Mouse (Mus musculus): ENCODE measurements around the gene Hdgfl3. TPM values are rescaled to one million over a fixed set of nuclear protein-coding genes. Genes with fewer than 3 reads are reported as not detected.

Hdgfl3 gene
- total RNA-seq (2014; rRNA removed), result 136 and 180 TPM in 2 replicates
- 58.0 and 68.1 TPM in 2 replicates for polyA plus RNA-seq (2015; fragmentation: Nextera tagmentation; extraction: Ambion mirVana)

DNA sequence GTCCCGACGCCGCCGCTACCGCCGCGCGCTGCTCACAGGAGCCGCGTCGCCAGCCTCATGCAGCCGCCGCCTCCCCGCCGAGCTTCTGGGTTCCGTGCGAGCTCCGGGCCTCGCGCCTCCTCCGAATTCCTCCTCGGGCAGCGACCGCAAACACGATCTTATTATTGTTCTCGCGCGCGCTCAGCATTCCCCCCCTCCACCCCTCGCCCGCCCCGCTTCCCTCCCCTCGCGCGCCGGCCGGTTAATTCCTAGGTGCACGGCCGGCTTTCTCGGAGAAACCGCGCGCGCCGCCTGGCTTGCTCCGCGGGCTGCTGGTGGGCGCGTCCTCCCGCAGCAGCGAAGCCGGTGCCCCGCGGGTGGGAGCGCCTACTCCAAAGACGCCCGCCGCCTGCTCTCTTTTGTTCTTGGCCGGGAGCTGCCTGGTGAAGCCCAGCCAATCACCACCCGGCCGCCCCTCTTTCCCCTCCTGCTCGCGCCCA is at the start of gene Hdgfl3:
Gene Hdgfl3 (minus strand): TSS at position 207 of the 479 bp plus-strand sequence.
- 1% methylated on average over 55 of the region's 63 CpGs for WGBS
- Histone ChIP-seq H3K27ac (ENCODE audit: low read depth, low read length) (peak within 1 kb of the TSS; percentile 96), H3K4me1 (ENCODE audit: insufficient read depth, low read length) (peaks cover 7% of the 10 kb centered on the region), H3K27me3 (ENCODE audit: insufficient read depth, low read length) (no peaks in the 10 kb centered on the region), H3K4me2 (ENCODE audit: low read depth, low read length, poor library complexity, severe bottlenecking) (peak within 1 kb of the TSS; percentile 79), H3K9ac (replicated peaks; ENCODE audit: low read length, poor library complexity, severe bottlenecking) (peak within 1 kb of the TSS; percentile 96), H3K9me3 (ENCODE audit: low read length) (no peaks in the 10 kb centered on the region), H3K4me3 (ENCODE audit: low read depth, low read length) (peak within 1 kb of the TSS; percentile 97), H3K36me3 (ENCODE audit: insufficient read depth, low read length) (no peaks in the 10 kb centered on the region)
- DNase-seq (ENCODE audit: low spot score), result peak; percentile 94
- ATAC-seq (ENCODE audit: low FRiP score), result peak; percentile 92
- no peak for TF ChIP-seq CTCF (IDR thresholded peaks at IDR 0.05)

- Histone ChIP-seq H3K27me3 (ENCODE audit: insufficient read depth, low read length) (peaks cover 2% of the 10 kb centered on the region), H3K36me3 (ENCODE audit: insufficient read depth, low read length) (no peaks in the 10 kb centered on the region), H3K4me2 (ENCODE audit: low read depth, low read length, poor library complexity, severe bottlenecking) (no peak overlapping the region), H3K4me3 (ENCODE audit: low read depth, low read length) (no peak overlapping the region), H3K9ac (replicated peaks; ENCODE audit: low read length, poor library complexity, severe bottlenecking) (no peak overlapping the region), H3K27ac (ENCODE audit: low read depth, low read length) (no peak overlapping the region), H3K4me1 (ENCODE audit: insufficient read depth, low read length) (no peaks in the 10 kb centered on the region), H3K9me3 (ENCODE audit: low read length) (no peaks in the 10 kb centered on the region)
- ATAC-seq (ENCODE audit: low FRiP score) (no peak), DNase-seq (ENCODE audit: low spot score) (no peak)
- TF ChIP-seq CTCF (IDR thresholded peaks at IDR 0.05), result no peak
- WGBS, result 91% methylated on average over 6 of the region's 6 CpGs
These were observed 49.4 kb upstream of the Hdgfl3 start for GRCm38 (mm10) chr7:81983651-81984050.

- H3K27ac ChIP-seq (ENCODE audit: low read depth, low read length), result no peak overlapping the region
- TF ChIP-seq CTCF (IDR thresholded peaks at IDR 0.05), result no peak
- no peaks in the 10 kb centered on the region for H3K27me3 ChIP-seq (ENCODE audit: insufficient read depth, low read length)
- DNase-seq (ENCODE audit: low spot score) (no peak), ATAC-seq (ENCODE audit: low FRiP score) (no peak)
- H3K36me3 ChIP-seq (ENCODE audit: insufficient read depth, low read length), result no peaks in the 10 kb centered on the region
- no peak overlapping the region for H3K4me3 ChIP-seq (ENCODE audit: low read depth, low read length)
- WGBS, result 69% methylated on average over 8 of the region's 8 CpGs
- H3K4me1 ChIP-seq (ENCODE audit: insufficient read depth, low read length), result no peaks in the 10 kb centered on the region
- H3K9ac ChIP-seq (replicated peaks; ENCODE audit: low read length, poor library complexity, severe bottlenecking), result no peak overlapping the region
- no peak overlapping the region for H3K4me2 ChIP-seq (ENCODE audit: low read depth, low read length, poor library complexity, severe bottlenecking)
- H3K9me3 ChIP-seq (ENCODE audit: low read length), result no peaks in the 10 kb centered on the region
These were observed 44.0 kb upstream of the Hdgfl3 start for GRCm38 (mm10) chr7:81978304-81978703.

GRCm38 (mm10) chr7:81974616-81975015 is 40.3 kb upstream of the Hdgfl3 start:
- 91% methylated on average over 10 of the region's 10 CpGs for WGBS
- Histone ChIP-seq H3K27me3 (ENCODE audit: insufficient read depth, low read length) (no peaks in the 10 kb centered on the region), H3K9ac (replicated peaks; ENCODE audit: low read length, poor library complexity, severe bottlenecking) (no peak overlapping the region), H3K27ac (ENCODE audit: low read depth, low read length) (no peak overlapping the region), H3K4me1 (ENCODE audit: insufficient read depth, low read length) (no peaks in the 10 kb centered on the region), H3K36me3 (ENCODE audit: insufficient read depth, low read length) (no peaks in the 10 kb centered on the region), H3K4me3 (ENCODE audit: low read depth, low read length) (no peak overlapping the region), H3K9me3 (ENCODE audit: low read length) (no peaks in the 10 kb centered on the region), H3K4me2 (ENCODE audit: low read depth, low read length, poor library complexity, severe bottlenecking) (no peak overlapping the region)
- DNase-seq (ENCODE audit: low spot score) (no peak), ATAC-seq (ENCODE audit: low FRiP score) (no peak)
- TF ChIP-seq CTCF (IDR thresholded peaks at IDR 0.05), result no peak

DNA sequence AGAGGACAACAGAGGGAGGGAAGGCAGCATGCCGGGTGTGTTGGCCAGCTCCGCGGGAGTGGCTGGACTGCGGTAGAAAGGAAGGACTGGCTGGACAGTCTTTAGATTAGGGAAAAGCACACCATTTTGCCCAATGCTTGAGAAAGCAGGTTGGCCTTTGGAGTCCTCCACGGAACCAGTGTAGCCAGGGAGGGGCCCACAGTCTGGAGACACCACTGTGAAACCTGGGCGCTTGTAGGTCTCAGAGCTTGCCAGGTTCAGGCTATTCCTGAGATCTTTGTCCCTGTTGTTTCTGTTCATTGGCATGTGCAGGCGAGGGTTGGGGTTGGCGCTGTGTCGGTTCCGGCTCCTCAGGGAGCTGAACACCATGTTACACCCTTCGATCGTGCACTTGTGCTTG is 39.7 kb upstream of the Hdgfl3 start:
- Histone ChIP-seq H3K4me1 (ENCODE audit: insufficient read depth, low read length) (no peaks in the 10 kb centered on the region), H3K4me3 (ENCODE audit: low read depth, low read length) (no peak overlapping the region), H3K27me3 (ENCODE audit: insufficient read depth, low read length) (no peaks in the 10 kb centered on the region), H3K9me3 (ENCODE audit: low read length) (no peaks in the 10 kb centered on the region), H3K36me3 (ENCODE audit: insufficient read depth, low read length) (no peaks in the 10 kb centered on the region), H3K4me2 (ENCODE audit: low read depth, low read length, poor library complexity, severe bottlenecking) (no peak overlapping the region), H3K9ac (replicated peaks; ENCODE audit: low read length, poor library complexity, severe bottlenecking) (no peak overlapping the region), H3K27ac (ENCODE audit: low read depth, low read length) (no peak overlapping the region)
- TF ChIP-seq CTCF (IDR thresholded peaks at IDR 0.05), result no peak
- no peak for DNase-seq (ENCODE audit: low spot score)
- no peak for ATAC-seq (ENCODE audit: low FRiP score)
- WGBS, result 95% methylated on average over 12 of the region's 12 CpGs

GRCm38 (mm10) chr7:81973339-81973738 is 39.1 kb upstream of the Hdgfl3 start:
- Histone ChIP-seq H3K36me3 (ENCODE audit: insufficient read depth, low read length) (no peaks in the 10 kb centered on the region), H3K9ac (replicated peaks; ENCODE audit: low read length, poor library complexity, severe bottlenecking) (no peak overlapping the region), H3K4me2 (ENCODE audit: low read depth, low read length, poor library complexity, severe bottlenecking) (no peak overlapping the region), H3K4me1 (ENCODE audit: insufficient read depth, low read length) (no peaks in the 10 kb centered on the region), H3K4me3 (ENCODE audit: low read depth, low read length) (no peak overlapping the region), H3K27me3 (ENCODE audit: insufficient read depth, low read length) (no peaks in the 10 kb centered on the region), H3K9me3 (ENCODE audit: low read length) (no peaks in the 10 kb centered on the region), H3K27ac (ENCODE audit: low read depth, low read length) (no peak overlapping the region)
- ATAC-seq (ENCODE audit: low FRiP score), result no peak
- TF ChIP-seq CTCF (IDR thresholded peaks at IDR 0.05), result no peak
- WGBS, result 95% methylated on average over 5 of the region's 5 CpGs
- no peak for DNase-seq (ENCODE audit: low spot score)

Data from midbrain, postnatal 0 days (tissue).